Mouse (Mus musculus) midbrain, embryonic 12.5 days (tissue): Measurements from ENCODE around the gene Glrx5. TPM values are rescaled to one million over a fixed set of nuclear protein-coding genes. Genes with fewer than 3 reads are reported as not detected.

ENCODE experiments used
- ATAC-seq: fragments of 200-750 bp; cut with Nextera tagmentation; 2 replicates; pipeline ENCODE4 v1.8.0; 2017; ENCODE audit warnings: low read depth, moderate TSS enrichment, moderate library complexity; ENCODE audit not compliant: low FRiP score
- H3K27ac ChIP-seq: fragments of 300-500 bp; sonication (generic); replicated peaks from 2 replicates; pipeline ENCODE4 v1.5.1; 2016; ENCODE audit warnings: mild to moderate bottlenecking
- H3K27me3 ChIP-seq: fragments of 300-500 bp; sonication (generic); 2 replicates; pipeline ENCODE4 v1.6.1; 2016; ENCODE audit warnings: mild to moderate bottlenecking
- H3K36me3 ChIP-seq: fragments of 300-500 bp; sonication (generic); 2 replicates; pipeline ENCODE4 v1.6.1; 2016
- H3K4me1 ChIP-seq: fragments of 300-500 bp; sonication (generic); 2 replicates; pipeline ENCODE4 v1.6.1; 2016
- H3K4me2 ChIP-seq: fragments of 300-500 bp; sonication (generic); replicated peaks from 2 replicates; pipeline ENCODE4 v1.6.1; 2016; ENCODE audit warnings: mild to moderate bottlenecking, moderate library complexity
- H3K4me3 ChIP-seq: fragments of 300-500 bp; sonication (generic); 2 replicates; pipeline ENCODE4 v1.5.1; 2016; ENCODE audit warnings: mild to moderate bottlenecking
- H3K9ac ChIP-seq: fragments of 300-500 bp; sonication (generic); replicated peaks from 2 replicates; pipeline ENCODE4 v1.6.1; 2016; ENCODE audit warnings: mild to moderate bottlenecking, moderate library complexity
- H3K9me3 ChIP-seq: fragments of 300-500 bp; sonication (generic); 2 replicates; pipeline ENCODE4 v1.6.1; 2016; ENCODE audit warnings: mild to moderate bottlenecking
- WGBS: fragments of 180-500 bp; shearing (Covaris S2); methylation state at CpG from one replicate; pipeline ENCODE4 v1.1.7; 2016; 5-methylcytosine and 5-hydroxymethylcytosine counted together
- polyA plus RNA-seq: library from polyadenylated mRNA; unstranded; fragments of >200 nt; fragmentation: Nextera tagmentation; extraction: Ambion mirVana; gene quantifications from 2 replicates; pipeline ENCODE4 v1.2.1, GENCODE M21; 2016

The Glrx5 gene
- polyA plus RNA-seq, 1 experiment from 2014 or later: 161 TPM

GRCm38 (mm10) chr12:105022141-105022540 lies 10.3 kb upstream of the Glrx5 start:
- H3K9me3 ChIP-seq: peaks cover 15% of the 10 kb centered on the region
- no peak for ATAC-seq
- no peaks in the 10 kb centered on the region for H3K27me3 ChIP-seq
- H3K4me1 ChIP-seq: 0 out of 2 replicates have a peak, but pooled peaks cover 5% of the 10 kb centered on the region
- H3K4me2 ChIP-seq: no peak overlapping the region
- H3K36me3 ChIP-seq: peaks cover 6% of the 10 kb centered on the region
- H3K9ac ChIP-seq: no peak overlapping the region
- H3K27ac ChIP-seq: no peak overlapping the region
- WGBS: 74% methylated on average over 7 of the region's 7 CpGs
- H3K4me3 ChIP-seq: no peak overlapping the region

GRCm38 (mm10) chr12:105022776-105023175 lies 9.7 kb upstream of the Glrx5 start:
- ATAC-seq: no peak
- 97% methylated on average over 9 of the region's 9 CpGs for WGBS

DNA sequence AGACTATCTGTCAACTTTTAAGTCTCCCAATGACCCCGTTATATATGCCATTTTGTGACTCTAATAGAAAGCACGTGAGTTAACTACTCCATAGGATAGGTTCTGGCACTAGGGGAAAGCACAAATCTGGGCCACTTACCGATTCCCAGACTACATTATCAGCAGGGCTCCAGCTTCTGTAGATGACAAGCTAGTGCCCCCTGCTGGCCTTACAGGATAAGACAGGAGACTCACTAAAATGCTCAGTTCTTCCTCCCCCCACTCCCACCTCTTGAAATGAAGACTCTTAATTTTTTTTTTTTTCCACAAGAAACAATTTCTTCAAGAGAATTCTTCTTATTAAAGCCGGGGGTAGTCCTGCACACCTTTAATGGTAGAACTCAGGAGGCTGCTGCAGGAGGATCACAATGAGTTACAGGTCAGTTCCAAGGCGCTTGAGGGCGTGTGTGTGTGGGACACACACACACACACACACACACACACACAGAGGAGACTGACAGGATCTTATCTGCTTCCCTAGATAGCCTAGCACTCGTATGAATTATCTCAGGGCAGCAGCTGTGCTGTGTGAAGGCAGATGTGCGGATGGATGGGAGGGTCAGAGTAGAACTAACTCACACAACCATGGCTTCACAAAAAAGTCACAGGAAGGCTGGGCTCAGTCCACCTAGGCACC lies 7.1 kb upstream of the Glrx5 start:
- Histone ChIP-seq H3K4me1 (0 out of 2 replicates have a peak, but pooled peaks cover 2% of the 10 kb centered on the region), H3K36me3 (peaks cover 19% of the 10 kb centered on the region), H3K4me3 (no peak overlapping the region), H3K27ac (no peak overlapping the region), H3K4me2 (no peak overlapping the region), H3K9ac (no peak overlapping the region), H3K27me3 (no peaks in the 10 kb centered on the region), H3K9me3 (peaks cover 15% of the 10 kb centered on the region)
- WGBS: 54% methylated on average over 8 of the region's 8 CpGs
- 0 out of 2 replicates have a peak, but pooled peaks have one; percentile 16 for ATAC-seq

More at GRCm38 (mm10) chr12:105022776-105023175, 9.7 kb upstream of the Glrx5 start:
- H3K36me3 ChIP-seq: peaks cover 6% of the 10 kb centered on the region
- H3K4me2 ChIP-seq: no peak overlapping the region
- no peak overlapping the region for H3K27ac ChIP-seq
- no peak overlapping the region for H3K9ac ChIP-seq
- H3K9me3 ChIP-seq: peaks cover 15% of the 10 kb centered on the region
- H3K27me3 ChIP-seq: no peaks in the 10 kb centered on the region
- H3K4me1 ChIP-seq: 0 out of 2 replicates have a peak, but pooled peaks cover 5% of the 10 kb centered on the region
- no peak overlapping the region for H3K4me3 ChIP-seq

DNA sequence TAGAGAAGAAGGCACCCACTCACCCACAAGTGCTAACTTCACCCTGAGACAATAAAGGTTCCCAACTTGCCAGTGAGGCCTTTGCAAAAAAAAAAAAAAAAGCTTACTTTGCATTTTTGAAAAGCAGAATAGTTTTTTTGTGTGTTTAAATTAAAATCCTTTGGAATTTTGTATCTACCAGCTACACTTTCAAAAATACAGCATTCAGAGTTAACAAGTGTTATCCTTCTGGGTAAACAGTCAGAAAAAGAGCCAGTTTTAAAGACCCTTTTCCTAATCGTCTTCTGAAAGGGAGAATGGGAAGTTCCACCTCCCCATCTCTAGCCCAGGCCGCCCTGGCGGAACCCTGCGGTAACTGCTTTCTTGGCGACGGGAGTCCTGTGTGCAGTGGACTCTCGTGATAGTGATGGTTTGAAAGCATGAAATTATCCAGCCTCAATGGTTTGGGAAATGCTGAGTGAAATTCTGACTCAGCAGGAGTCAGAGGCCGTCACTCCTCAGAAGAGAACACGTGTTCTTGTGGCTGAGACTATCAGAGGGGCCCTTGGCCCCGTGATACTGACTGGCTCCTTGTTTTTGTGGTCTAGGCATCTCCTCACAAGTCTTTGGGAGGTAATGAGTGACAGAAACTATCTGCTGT lies 6.4 kb upstream of the Glrx5 start:
- no peak overlapping the region for H3K9ac ChIP-seq
- no peak overlapping the region for H3K4me3 ChIP-seq
- H3K27ac ChIP-seq: 0 out of 2 replicates have a peak overlapping the region, but pooled peaks have one; percentile 2
- WGBS: 61% methylated on average over 10 of the region's 10 CpGs
- ATAC-seq: no peak
- H3K4me2 ChIP-seq: no peak overlapping the region
- H3K4me1 ChIP-seq: peaks cover 9% of the 10 kb centered on the region
- H3K27me3 ChIP-seq: no peaks in the 10 kb centered on the region
- peaks cover 19% of the 10 kb centered on the region for H3K36me3 ChIP-seq
- peaks cover 15% of the 10 kb centered on the region for H3K9me3 ChIP-seq

- peaks cover 15% of the 10 kb centered on the region for H3K9me3 ChIP-seq
- no peaks in the 10 kb centered on the region for H3K27me3 ChIP-seq
- WGBS: 32% methylated on average over 15 of the region's 15 CpGs
- no peak for ATAC-seq
- peaks cover 14% of the 10 kb centered on the region for H3K4me1 ChIP-seq
- no peak overlapping the region for H3K27ac ChIP-seq
- H3K9ac ChIP-seq: no peak overlapping the region
- no peak overlapping the region for H3K4me2 ChIP-seq
- peaks cover 19% of the 10 kb centered on the region for H3K36me3 ChIP-seq
- no peak overlapping the region for H3K4me3 ChIP-seq
Measured at GRCm38 (mm10) chr12:105027323-105027991, 5.0 kb upstream of the Glrx5 start.

GRCm38 (mm10) chr12:105029890-105030289 lies 2.6 kb upstream of the Glrx5 start:
- no peaks in the 10 kb centered on the region for H3K27me3 ChIP-seq
- H3K4me3 ChIP-seq: no peak overlapping the region
- no peak overlapping the region for H3K4me2 ChIP-seq
- 84% methylated on average over 9 of the region's 9 CpGs for WGBS
- H3K4me1 ChIP-seq: peaks cover 33% of the 10 kb centered on the region
- H3K9me3 ChIP-seq: no peaks in the 10 kb centered on the region
- peaks cover 13% of the 10 kb centered on the region for H3K36me3 ChIP-seq
- no peak overlapping the region for H3K27ac ChIP-seq
- ATAC-seq: no peak
- no peak overlapping the region for H3K9ac ChIP-seq

DNA sequence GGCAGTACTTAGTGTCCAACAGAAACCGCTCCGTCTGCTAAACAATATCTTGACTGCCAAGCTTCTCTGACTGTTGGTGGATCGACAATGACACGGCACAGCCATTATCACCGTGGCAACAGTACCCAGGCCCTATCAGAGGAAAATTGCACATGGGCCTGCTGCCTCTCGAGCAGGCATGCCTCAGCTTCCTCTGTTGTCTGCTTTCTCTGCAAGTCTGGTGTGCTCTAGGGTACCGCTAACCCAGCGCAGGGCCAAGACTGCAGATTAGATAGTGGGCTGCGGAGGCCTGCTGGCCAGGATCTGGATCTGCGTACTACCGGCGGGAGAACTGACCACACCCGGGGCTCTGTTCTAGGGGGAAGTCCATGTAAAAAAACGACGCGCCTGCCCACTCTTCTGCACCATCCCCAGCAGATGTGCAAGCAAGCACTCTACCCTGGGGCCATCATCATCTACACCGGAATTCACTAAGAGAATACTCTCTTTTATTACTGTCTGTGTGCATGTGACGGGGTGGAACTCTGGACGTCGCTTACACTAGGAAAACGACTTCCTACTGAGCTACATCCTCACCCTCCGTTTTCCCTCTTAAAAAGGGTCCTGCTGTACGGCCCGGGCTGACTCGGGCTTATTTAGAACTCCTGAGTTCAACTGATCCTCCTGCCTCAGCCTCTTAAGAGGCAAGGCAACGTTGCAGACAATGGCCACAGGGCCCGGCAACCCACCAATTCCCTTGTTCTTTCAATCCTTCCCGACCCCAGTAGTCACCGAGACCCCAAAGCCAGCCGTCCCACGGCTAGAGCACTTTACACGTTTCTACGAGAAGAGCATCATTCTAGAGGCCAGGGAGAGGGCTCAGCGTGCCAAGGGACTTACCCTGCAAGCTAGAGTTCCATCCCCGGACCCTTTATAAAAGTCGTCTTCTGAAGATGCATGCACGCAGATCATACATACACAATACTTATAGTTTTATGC lies 1.1 kb upstream of the Glrx5 start:
- WGBS: 6% methylated on average over 37 of the region's 37 CpGs
- no peak for ATAC-seq

DNA sequence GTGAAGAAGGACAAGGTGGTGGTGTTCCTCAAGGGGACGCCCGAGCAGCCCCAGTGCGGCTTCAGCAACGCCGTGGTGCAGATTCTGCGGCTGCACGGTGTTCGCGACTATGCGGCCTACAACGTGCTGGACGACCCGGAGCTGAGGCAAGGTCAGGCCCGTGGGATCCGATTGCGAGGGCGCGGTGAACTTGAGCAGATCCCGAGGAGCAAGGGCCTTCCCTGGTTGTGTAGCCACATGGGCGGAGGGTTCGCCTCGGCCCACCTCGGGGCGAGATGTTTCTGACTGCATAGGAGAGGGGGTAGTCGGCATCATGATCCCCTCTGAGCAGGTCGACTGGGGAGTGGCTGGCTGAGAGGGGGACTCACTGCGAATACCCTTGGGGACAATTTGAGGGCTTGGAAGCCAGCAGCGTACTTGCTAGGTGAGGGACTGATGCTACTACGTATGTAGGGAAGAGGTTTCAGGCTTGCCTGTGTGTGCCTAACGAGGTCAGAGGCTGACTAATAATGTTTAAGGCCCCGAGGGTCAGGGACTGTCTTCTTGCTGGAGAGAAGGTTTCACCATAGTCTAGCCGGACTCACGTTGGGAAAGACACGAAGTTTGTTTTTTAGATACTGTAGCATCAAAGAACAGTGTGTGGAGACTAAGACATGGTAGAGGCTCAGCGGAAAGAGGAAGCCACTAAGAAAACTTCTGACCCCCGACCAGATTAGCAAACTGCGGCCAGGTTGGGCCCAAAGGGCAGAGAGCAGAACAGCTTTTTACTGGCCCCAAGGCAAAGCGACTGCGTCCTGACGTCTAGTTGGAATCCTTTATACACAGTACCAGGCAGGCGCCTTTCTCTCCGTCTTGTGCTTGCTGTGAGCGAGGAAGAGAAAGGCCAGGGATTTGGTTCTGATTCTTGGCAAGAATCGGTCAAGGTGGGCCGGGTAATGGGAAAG lies 616 bp downstream of the Glrx5 start:
- Histone ChIP-seq H3K9ac (peak overlapping the region; percentile 89), H3K27me3 (no peaks in the 10 kb centered on the region), H3K4me1 (peaks cover 36% of the 10 kb centered on the region), H3K4me2 (peak overlapping the region; percentile 92), H3K9me3 (no peaks in the 10 kb centered on the region), H3K4me3 (peak overlapping the region; percentile 86), H3K27ac (peak overlapping the region; percentile 84), H3K36me3 (peaks cover 13% of the 10 kb centered on the region)
- WGBS: 3% methylated on average over 45 of the region's 45 CpGs
- ATAC-seq: peak; percentile 54

More for the DNA sequence above, 1.1 kb upstream of the Glrx5 start:
- H3K4me2 ChIP-seq: peak overlapping the region; percentile 95
- peaks cover 36% of the 10 kb centered on the region for H3K4me1 ChIP-seq
- peaks cover 13% of the 10 kb centered on the region for H3K36me3 ChIP-seq
- peak overlapping the region; percentile 86 for H3K4me3 ChIP-seq
- H3K9me3 ChIP-seq: no peaks in the 10 kb centered on the region
- no peaks in the 10 kb centered on the region for H3K27me3 ChIP-seq
- H3K27ac ChIP-seq: peak overlapping the region; percentile 70
- peak overlapping the region; percentile 84 for H3K9ac ChIP-seq

GRCm38 (mm10) chr12:105034130-105034769 lies 1.8 kb downstream of the Glrx5 start:
- Histone ChIP-seq H3K36me3 (peaks cover 11% of the 10 kb centered on the region), H3K4me1 (peaks cover 36% of the 10 kb centered on the region), H3K27me3 (no peaks in the 10 kb centered on the region), H3K9me3 (no peaks in the 10 kb centered on the region), H3K9ac (peak overlapping the region; percentile 89; the same call in 1 of the 2 replicates), H3K27ac (no peak overlapping the region), H3K4me3 (peak overlapping the region; percentile 86), H3K4me2 (peak overlapping the region; percentile 92)
- ATAC-seq: no peak
- 83% methylated on average over 14 of the region's 14 CpGs for WGBS

DNA sequence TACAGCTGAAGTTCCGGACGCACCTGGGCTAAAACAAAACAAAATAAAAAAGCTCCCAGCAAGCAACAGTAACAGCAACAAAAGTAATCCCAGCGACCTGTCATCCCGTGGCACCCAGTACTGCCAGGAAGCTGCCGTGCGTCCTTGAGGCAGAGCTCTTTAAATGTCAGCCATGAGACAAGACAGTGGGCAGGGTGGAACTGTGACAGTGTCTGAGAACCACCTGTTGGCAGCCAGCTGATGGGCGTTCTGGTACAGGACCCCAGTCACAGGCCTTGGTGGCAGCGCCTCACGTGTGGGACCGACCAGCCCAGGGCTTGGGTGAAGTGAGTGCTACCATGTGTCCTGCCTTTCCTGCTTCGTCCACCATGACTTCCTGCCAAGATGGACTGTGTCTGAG lies 5.7 kb downstream of the Glrx5 start:
- WGBS: 91% methylated on average over 11 of the region's 11 CpGs
- Histone ChIP-seq H3K27me3 (no peaks in the 10 kb centered on the region), H3K9me3 (no peaks in the 10 kb centered on the region), H3K4me1 (peaks cover 24% of the 10 kb centered on the region), H3K9ac (no peak overlapping the region), H3K36me3 (peaks cover 33% of the 10 kb centered on the region), H3K4me3 (no peak overlapping the region), H3K4me2 (no peak overlapping the region), H3K27ac (no peak overlapping the region)
- ATAC-seq: no peak
